Mouse (Mus musculus) yolk sac, embryonic 10.5 days (tissue): ENCODE results near the gene Chst8.

Source experiments
- DNase-seq: peaks from one replicate; pipeline ENCODE4 v3.0.0-alpha.2; 2017; ENCODE audit warnings: low spot score

Gene Chst8

GRCm38 (mm10) chr7:34812531-34813111 is at the start of gene Chst8:
Chst8 (minus strand) TSS chr7:34812711.
- peak; percentile 88 for DNase-seq

DNA sequence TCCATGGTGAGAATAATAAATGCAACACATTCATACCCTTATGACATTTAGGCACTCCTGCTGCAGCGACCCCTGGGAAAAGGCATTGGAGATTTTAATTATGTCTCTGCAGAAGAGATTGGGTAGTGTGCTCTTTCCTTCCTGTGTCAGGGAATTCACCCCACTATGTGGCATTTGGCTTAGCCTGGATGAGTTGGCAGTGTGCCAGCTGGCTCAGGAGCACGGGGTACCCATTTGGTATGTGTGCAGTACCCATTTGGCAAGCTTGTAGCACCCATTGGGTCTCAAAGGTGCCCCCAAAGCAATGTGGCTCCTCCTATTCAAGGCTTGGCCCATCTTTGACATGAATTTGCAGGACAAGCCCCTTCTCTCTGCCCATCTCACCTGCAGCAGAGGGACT is 45.8 kb upstream of the Chst8 start:
- DNase-seq = no peak

GRCm38 (mm10) chr7:34854781-34855352 is 42.4 kb upstream of the Chst8 start:
- no peak for DNase-seq

DNA sequence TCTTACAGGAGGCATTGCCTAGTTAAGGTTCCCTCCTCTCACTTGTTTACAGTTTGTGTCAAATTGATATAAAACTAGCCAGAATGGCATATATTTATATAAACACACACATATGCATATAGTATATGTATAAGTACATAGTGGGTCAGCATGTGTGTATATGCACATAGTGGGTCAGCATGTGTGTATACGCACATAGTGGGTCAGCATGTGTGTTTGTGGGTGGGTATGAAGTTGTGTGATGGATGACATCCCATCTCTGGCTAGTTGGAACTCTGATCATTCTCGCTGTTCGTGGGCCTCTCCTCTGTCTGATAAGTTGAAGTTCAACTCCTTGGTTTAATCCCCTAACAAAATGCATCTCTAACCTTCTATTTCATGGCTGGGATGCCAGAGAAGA is 40.9 kb upstream of the Chst8 start:
- no peak for DNase-seq

- peak; percentile 2 for DNase-seq
Measured at GRCm38 (mm10) chr7:34849660-34850059, 37.1 kb upstream of the Chst8 start.

- DNase-seq = no peak
Measured at GRCm38 (mm10) chr7:34848811-34849210, 36.3 kb upstream of the Chst8 start.

DNA sequence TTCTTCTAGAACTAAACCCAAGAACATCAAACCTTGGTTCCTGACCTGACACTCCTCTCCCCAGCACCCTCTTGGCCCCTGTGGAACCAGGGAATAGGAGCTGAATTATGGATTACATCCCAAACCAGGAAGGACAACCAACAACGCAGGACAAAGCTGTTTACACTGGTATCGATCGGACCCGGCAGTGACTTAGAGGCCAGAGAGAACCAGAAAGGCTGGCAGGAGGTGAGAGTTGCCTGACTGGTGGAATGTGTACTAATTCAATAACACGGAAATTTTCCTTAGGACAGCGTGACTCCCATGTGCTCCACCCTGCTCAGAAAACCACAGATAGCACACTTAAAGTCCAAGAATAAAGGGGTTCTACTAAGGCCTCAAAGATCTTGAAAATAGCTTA is 35.4 kb upstream of the Chst8 start:
- no peak for DNase-seq

DNA sequence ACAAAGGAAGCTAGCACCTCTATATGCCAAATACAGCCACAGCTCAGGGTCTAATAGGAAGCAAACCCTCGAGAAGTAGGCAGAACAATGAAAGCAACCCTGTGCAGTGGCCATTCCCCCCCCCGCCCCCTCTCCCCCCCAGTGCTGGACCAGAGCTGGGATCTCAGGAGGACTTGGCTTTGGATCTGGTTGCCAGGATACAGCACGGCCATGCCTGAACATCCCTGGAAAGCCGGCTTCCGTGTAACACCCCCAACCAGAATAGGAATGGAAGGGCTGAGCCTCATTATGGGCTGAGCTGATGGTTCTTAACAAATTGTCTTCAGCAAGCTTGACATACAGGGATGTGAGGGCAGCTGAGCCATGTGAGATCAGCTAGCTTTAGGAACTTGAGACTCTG is 34.9 kb upstream of the Chst8 start:
- no peak for DNase-seq

GRCm38 (mm10) chr7:34838749-34839148 is 26.2 kb upstream of the Chst8 start:
- DNase-seq = no peak

GRCm38 (mm10) chr7:34838231-34838630 is 25.7 kb upstream of the Chst8 start:
- no peak for DNase-seq

- no peak for DNase-seq
Measured at GRCm38 (mm10) chr7:34826255-34826909, 13.9 kb upstream of the Chst8 start.

DNA sequence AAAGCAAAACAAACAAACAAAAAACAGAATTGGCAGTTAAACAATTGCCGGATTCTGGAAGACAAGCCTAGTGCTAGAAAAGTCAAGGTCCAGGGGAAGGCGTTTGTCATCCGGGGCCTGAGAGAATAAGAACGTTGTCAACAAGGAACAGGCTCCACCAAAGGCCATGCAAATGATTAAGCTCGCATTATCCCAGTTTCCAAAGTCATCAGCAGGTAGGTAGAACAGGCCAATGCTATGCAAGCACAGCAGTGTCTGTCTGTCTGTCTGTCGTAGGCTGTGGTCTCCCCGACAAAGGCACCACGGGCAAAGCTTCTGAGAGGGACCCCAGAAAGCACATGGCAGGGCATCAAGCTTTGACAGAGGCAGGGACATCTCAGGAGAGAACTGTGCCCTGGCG is 9.1 kb upstream of the Chst8 start:
- DNase-seq = no peak

DNA sequence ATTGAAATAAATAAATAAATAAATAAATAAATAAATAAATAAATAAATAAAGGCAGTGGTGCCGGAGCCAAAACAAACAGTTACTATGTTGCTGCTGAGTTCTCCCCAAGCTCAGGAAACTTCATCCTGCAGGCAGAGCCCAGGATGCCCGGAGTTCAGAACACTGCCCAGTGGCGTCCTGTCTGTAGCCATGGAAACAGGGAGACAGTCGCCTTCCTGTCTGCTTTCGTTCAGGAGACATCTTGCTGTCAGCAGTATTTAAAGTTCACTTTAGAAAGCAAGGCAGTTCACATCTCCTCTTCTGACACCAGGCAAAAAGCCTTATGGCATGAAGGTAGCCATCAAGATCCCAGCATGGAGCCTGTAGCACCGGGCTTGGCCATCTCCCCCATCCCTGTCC is 8.0 kb upstream of the Chst8 start:
- no peak for DNase-seq

- no peak for DNase-seq
Measured at GRCm38 (mm10) chr7:34819796-34820195, 7.3 kb upstream of the Chst8 start.

- no peak for DNase-seq
Measured at GRCm38 (mm10) chr7:34818660-34819059, 6.1 kb upstream of the Chst8 start.

DNA sequence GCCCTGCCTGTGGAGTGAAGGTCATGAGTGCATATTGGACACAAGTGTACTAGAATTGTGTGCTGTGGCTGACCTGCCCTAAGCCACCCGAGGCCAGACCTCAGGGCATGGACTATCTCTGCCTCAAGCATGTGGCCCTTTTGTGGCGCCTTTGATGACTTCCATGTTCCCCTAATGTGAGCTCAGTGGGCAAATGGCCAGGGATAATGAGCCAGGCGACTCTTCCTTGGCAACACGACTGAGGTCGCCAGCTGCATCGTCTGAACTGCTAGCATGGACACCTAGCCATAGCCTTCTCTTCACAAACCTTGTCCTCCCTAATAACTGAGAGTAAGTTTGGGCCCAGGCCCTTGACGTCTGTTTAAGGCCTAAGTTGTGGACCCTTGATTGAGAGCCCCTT is 4.5 kb upstream of the Chst8 start:
- no peak for DNase-seq

DNA sequence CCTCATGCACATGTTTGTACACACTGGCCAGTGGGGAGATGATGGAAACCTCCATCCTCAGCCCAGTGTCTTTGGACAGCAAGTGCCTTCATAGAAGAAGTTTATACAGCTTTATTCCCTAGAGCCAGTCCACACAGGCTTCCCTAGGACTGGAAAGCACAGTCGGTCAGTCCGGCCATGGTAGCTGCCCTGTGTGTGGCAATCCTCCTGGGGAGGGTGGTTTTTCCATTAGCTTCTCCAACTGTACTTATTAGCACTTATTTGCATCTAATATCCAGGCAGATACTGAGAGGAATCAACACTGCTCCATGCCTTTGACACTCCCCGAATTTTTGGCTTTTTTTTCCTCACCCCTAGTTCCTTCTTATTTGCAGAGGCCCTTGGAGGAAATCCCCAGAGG is 2.3 kb upstream of the Chst8 start:
- no peak for DNase-seq

DNA sequence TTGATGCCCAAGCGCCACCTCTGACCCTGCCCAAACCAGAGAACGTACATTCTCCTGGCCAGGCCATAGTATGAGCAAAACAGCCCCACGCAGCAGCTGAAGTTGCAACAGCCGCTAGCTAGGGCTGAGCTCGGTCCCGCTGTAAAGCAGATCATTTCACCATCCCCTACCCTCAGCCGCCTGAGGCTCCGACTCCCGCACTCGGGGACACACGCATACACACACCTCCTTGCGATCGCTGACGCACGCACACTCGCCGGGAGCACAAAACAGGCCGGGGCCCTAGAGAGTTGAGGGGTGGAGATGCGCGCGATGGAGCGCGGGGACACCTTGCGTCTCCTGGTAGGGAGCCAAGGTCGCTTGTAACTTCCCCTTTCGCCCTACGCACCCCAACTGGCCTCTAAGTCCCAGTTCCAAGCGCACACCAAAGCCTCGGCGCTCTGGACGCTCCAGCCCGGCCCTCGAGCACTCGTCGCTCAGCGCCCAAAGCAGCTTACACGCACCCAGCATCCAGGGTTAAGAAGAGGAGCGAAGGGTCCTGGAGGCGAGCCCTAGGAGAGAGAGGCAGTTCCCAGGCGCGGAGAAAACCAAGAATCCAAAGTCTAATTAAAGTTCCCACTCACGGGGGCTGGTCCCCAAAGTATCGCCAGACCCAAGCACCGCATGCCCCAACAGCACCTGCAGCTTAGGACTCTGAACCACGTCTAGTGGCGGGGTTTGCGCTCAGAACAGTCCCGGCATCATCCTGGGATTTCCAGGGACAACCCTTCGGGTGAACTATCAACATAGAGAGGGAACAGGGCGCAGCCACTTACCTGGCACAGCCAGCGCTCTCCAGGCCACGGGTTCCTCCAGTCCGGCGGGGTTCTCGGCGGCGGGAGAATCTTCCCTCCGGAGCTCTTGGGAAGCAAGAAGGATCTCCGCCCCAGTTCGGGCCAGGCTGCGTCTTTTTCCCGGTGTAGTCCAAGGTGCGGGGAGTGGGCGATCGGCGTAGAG is 682 bp downstream of the Chst8 start:
- peak; percentile 5 for DNase-seq

DNA sequence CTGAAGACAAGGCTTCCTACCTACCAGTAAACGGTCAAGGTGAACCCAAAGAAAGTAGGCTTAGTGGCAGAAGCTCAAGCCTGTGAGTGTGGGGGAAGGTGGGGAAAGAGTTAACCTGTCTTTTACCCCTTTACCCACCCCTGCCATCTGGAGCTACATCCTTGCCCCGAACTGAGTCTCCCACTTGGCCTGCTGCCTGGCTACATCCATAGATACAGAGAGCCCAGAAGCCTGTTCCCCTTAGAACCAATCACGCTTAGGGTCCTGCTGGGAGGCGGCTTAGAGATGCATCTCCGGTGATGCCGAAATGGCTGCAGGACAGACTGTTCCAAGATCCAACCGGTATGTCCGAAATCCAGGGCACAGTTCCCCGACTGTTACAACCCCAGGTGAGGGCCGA is 1.5 kb downstream of the Chst8 start:
- no peak for DNase-seq

- no peak for DNase-seq
Measured at GRCm38 (mm10) chr7:34806307-34806706, 6.2 kb downstream of the Chst8 start.

DNA sequence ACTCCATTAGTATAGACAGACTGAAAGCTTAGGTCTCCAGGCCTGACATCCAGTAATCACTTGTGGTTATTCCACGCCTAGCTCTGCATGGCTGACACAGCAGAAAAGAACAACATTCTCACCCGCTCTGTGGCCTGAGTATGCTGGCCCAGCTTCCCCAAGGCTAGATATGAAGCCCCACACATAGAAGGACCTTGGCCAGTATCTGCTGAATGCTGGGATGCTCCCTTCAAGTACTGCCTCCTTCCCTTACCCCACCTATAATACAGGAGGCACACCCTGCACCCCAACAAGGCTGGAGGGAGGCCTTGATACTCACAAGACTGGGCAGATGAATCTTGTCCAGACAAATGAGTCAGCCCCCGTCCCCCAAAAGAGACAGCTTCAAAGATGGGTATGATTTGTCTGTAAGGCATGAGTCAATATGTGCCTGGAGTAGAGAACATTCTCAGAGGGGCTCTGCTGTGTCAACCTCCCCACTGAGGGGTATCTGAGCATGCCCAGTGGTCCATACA is 6.8 kb downstream of the Chst8 start:
- no peak for DNase-seq

- DNase-seq = no peak
Measured at GRCm38 (mm10) chr7:34805042-34805441, 7.5 kb downstream of the Chst8 start.
